Mouse (Mus musculus) left cerebral cortex, postnatal 25 days (tissue): Measurements from ENCODE around the gene Afdn. TPM values are rescaled to one million over a fixed set of nuclear protein-coding genes. Genes with fewer than 3 reads are reported as not detected.

Experiments used
- DNase-seq, 2 experiments: peaks; one replicate each; pipeline ENCODE4 v3.0.0; 2022; ENCODE audit warnings: low spot score in 2 of 2, mixed read lengths in 1 of 2
- intact Hi-C: fragments of 180-260 bp; cut with DNase I; formaldehyde crosslinking; loops from one replicate; pipeline ENCODE4 v1.15.1; 2025
- total RNA-seq, 2 experiments: library from RNA; stranded (reverse); gene quantifications; 2 replicates each; pipeline ENCODE4 v1.2.3; 2021

The Afdn gene
- total RNA-seq, 2 experiments from 2014 or later, result 117 TPM

DNA sequence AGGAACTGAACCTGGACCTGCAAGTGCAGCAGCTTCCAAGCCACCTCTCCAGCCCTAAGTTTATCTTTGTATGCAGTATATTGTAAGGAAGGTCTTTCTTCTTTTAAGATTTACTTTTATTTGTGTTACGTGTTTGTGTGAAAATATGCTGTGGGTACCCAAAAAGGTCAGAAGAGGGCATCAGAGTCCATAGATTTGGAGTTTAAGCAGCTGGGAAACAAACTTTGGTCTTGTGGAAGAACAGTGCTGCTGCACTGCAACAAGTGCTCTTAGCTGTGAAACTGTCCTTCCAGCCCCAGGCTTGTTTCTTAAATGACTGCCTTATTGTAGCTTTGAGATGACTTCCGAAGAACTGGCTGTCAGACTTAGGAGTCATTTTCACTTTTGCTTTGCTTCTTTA lies 89.8 kb downstream of the Afdn start:
- peak in 1 of 2 experiments; percentile 46 for DNase-seq
- intact Hi-C loops, result loop anchor here (5.0 to 10.0 kb wide), 2 partner anchors 92 to 355 kb away; partner anchors contain the start of gene Dact2

DNA sequence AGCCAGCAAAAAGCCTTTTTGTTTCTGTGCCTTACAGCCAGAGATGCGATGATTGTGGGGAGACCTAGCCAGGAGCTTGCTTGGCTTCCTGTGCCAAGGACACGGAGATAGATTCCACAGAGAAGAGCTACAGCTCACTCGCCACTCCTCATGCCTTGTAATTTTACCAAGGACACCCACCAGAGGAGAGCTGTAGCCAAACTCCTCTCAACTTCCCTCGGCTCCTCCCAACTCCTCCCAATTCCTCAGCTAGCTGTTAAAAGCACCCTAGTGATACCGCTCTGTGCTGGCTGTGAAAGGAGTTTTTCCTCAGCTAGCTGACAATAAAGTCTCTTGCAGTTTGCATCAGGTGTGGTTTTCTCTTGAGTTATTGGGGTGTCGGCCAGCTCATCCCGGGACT lies 93.5 kb downstream of the Afdn start:
- intact Hi-C loops, result loop anchor here (5.0 to 10.0 kb wide), 2 partner anchors 88 to 351 kb away; partner anchors contain the start of gene Dact2
- peak; percentile 30 to 86 for DNase-seq

DNA sequence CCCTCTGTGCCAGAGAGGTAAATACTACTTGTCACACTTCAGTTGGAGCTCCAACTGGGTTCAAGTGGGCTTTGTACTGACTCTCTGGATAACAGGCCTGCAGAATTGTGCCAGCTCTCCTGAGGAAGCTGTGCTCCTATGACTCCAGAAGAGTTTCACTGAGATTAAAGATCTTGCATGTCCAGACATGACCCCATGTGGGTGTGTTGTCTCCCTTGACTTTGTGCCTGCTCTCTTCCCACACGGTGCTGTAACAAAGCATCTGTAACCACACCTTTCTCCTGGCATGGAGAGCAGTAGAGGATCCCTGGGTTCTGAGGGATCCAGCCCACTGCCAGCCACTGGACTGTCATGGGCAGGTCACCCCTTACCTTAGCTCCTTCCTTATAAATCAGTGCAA lies 95.1 kb downstream of the Afdn start:
- intact Hi-C loops, result loop anchor here (10.0 kb wide), 1 partner anchor 349 kb away; the partner anchor contains the start of gene Dact2
- DNase-seq, result no peak

DNA sequence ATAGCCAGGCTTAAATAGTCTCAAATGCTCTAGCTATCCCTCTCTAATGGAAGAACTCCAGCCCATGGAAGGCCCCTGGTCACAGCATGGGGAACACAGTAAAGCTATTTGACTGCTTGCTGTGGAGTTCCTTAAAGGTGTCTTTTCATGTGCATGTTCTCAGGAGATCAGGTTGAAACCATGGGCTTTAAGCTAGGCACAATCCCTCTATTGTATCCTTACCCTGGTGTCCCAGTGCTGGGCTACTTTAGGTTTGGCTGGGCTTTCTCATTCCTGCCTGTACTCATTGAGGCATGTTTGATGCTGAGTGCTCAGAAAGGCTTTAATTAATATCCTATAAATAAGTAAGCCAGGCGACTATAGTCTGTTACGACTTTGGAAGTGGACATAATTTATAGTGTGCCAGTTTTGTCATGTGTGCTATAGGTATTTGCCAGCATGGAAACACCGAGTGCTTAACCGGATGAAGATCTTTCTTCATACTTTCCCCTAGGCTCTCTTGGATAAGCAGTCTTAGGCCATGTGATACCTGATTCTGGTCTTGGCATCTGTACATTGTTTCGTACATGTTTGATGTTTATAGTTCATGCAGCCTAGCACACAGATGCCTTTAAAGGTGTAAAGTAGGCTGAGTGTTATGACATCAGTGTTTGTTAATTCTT lies 96.2 kb downstream of the Afdn start:
- intact Hi-C loops, result loop anchor here (10.0 kb wide), 1 partner anchor 348 kb away; the partner anchor contains the start of gene Dact2
- DNase-seq, result no peak

DNA sequence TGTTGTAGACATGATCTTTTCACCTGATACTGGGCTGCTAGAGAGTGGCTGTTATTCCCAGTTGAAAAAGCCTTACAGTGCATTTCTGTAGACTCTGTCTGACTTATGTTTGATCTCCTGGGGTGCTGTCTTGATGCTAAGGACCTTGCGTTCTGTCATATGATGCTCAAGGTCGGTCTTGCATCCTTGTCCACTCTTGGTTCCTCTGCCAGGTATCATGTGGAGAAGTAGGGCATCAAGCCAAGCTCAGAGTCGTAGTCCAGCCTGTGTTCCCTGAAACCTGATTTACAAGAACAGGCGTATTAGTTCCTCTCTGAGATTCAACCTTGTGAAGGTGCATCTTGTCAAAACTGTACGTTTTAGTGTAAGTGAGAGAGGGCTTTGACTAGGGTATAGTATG lies 105.0 kb downstream of the Afdn start:
- DNase-seq, result no peak
- intact Hi-C loops, result no loop called here

DNA sequence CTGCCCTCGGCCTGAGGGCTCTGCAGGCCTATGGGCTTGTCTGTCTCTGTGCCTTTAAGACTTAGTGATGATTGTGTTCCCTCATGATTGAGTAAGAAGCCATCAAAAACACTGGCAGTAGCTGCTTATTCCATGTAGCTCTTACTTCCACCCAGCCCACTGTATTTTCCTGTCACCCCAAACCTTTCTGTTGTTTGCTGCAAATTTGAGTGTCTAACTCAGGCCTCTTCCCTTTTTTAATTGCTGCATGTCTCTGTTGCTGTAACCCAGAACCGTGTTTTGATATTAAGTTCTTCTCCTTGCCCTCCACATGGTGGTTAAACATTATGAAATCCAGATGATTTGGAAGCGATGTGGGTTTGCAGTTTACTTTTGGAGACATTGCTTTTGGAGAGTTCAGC lies 106.6 kb downstream of the Afdn start:
- intact Hi-C loops, result no loop called here
- DNase-seq, result no peak

DNA sequence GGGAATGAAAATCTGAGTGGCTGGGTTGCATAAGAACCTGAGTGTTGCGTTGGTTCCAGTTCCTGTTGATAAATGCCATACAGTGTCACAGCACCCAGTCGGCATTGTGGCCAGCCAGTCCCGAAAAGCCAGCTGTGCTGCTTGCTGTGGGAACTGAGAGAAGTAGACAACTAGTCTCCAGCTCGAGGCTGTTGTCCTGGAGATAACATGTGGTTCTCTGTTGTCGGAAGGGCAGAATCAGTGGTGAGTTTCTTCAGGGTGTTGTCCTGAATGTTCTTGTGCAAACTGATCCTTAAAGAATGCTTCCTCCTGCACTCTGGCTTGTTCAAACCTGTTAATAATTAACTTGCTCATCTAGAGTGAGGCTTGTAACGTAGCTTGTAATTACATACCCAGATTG lies 107.1 kb downstream of the Afdn start:
- intact Hi-C loops, result no loop called here
- DNase-seq, result no peak

DNA sequence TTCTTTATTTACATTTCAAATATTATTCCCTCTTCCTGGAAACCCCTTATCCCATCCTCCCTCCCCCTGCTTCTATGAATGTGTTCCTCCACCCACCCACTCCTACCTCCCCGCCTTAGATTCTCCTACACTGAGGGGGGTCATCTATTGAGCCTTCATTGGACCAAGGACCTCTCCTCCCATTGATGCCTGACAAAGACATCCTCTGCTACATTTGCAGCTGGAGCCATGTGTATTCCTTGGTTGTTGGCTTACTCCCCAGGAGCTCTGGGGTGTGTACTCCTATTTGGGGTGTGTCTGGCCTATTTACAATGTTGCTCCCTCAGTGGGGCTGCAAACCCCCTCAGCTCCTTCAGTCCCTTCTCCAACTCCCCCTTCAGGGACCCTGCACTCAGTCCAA lies 109.9 kb downstream of the Afdn start:
- DNase-seq, result no peak
- intact Hi-C loops, result no loop called here

DNA sequence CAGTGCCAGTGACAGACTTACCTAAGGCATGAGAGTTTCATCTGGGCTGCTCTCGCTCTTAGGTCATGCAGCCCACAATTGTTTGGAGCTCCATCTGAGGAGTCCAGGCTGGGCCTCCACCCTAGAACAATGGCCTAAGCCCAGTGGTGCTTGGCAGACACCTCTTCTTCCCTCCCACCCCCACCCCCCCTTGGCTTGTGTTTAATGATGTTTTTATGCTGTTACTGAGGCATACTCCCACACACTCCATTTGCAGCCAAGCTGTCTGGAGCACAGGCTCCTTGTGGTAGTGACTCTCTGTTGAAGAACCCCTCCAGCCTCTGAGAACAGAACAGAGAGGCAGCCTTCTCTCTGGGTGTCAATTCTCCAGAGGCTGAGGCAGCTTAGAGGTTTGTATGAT lies 113.9 kb downstream of the Afdn start:
- DNase-seq, result peak; percentile 43 to 82
- intact Hi-C loops, result no loop called here

DNA sequence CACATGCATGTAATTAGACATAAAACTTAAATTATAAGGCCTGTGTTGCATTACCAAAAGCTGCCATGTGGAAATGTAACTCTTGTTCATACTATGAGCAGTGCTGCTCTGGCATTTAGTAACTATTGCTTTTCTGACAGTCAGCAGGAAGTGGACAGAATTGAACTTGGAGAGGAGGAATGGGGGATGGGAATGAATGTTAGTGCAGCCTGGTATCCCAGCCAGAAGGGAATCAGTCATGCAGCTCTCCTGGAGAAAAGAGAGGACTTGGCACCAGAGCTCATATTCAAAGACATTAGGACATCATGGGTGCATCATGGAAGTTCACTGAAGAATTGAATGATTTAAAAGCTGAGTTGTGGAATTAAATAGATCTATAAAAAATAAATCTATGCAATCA lies 117.1 kb downstream of the Afdn start:
- intact Hi-C loops, result no loop called here
- no peak for DNase-seq

DNA sequence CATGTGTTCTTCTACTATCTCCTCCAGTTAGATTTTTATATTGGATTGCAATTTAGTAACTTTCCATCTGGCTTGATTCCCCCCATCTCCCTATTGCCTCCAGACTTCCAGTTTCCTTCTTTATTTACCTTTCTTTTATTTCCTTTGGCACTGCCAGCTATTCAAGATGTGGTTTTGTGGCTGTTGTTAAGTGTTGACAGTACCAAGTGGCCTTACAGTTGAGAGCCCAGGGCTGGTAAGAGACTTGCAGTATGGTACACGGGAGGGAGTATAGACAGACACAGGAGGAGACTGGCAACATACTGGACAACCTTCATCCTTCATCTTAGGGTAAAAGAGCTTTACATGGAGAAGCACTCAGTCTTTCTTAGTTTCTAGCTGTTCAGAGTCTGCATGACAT lies 119.4 kb downstream of the Afdn start:
- no peak for DNase-seq
- intact Hi-C loops, result no loop called here

DNA sequence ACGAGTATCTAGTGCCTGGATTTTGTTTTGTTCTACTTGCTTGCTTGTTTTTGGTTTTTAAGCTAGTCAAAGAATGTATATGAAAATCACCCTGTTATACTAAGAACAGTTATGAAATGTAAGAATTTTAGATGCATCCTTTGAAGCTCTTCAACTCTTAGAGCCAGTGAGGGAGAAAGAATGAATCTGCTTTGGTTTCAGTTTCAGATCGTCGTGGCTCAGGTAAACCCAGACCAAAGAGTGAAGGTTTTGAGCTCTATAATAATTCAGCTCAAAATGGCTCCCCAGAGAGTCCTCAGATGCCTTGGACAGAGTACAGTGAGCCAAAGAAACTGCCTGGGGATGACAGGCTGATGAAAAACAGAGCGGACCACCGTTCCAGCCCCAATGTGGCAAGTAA lies 123.2 kb downstream of the Afdn start:
- intact Hi-C loops, result no loop called here

DNA sequence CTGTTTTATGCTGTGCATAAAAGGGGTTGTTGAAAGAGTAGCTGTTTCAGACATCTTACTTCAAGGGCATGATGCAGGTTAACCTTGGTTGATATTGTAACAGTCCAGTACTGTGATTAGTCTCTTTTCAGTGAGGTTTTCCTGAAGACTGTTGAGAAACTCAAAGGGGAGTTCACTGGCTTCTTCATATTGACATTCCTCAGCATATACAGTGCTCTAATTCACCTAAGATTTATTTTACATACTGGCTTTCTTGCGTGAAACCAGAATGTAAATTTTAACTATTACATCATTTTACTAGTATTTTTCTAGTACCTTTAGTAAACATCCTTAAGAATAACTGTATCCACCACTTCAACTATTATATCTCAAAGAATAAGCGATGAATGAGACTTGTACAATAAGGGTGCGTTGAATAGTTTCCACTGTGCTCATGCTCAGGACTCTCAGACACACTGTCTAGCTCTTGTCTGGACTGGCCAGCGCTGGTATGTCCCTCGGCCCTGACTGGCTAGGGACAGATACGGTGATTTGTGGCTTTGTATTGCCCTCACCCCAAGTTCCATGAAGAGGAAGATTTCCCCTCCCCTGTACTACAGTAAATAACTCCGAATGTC lies 129.6 kb downstream of the Afdn start:
- intact Hi-C loops, result no loop called here
- DNase-seq, result no peak

More for the DNA sequence above, 123.2 kb downstream of the Afdn start:
- DNase-seq, result no peak

DNA sequence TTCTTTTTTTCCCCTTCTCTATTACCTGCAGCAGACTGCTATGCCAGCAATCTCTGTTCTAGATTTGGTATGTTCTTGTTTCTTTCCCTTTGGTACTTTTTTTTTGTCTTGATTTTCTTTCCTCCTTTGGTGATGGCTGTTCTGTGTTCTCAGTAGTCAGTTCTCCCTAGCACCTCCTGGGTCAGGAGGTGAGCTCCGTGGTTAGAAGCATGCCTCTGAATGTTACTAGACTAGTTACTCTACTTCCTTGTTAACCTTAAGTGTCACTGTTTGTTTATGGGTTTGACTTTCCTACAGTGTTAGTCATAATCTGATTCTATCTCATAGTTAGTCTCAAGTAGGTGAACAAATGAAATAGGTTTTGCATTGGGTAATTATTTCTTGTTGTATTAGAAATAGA lies 130.6 kb downstream of the Afdn start:
- DNase-seq, result no peak
- intact Hi-C loops, result no loop called here

DNA sequence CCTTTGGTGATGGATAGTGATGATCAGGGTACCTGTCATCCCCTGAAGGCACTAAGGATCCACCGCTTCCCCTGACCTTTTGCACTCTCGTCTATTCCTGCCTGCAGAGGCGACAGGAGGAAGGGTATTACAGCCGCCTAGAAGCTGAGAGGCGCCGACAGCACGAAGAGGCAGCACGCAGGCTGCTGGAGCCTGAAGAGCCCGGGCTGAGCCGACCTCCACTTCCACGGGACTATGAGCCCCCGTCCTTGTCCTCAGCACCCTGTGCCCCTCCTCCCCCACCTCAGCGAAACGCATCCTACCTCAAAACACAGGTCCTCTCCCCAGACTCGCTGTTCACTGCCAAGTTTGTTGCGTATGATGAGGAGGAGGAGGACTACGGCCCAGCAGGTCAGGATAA lies 138.5 kb downstream of the Afdn start:
- no peak for DNase-seq
- intact Hi-C loops, result no loop called here

DNA sequence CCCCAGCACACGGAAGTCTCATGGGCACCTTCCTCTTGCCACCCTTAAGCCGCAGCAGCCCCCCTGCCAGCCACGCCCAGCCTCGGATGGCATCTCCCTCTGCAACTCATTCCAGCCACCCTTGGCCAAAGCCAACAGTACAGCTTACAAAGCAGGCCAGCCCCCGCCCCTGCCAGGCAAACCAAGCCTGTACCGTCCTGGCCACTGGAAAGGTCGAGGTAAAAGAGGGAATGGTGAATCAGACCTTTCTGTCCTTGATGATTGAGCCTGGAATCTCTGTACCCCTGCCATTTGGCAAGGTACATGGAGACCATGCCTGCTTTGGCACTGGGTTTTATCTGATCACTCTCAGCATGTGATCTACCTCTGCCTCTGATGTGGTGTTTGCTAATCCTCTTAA lies 138.9 kb downstream of the Afdn start:
- intact Hi-C loops, result no loop called here

DNA sequence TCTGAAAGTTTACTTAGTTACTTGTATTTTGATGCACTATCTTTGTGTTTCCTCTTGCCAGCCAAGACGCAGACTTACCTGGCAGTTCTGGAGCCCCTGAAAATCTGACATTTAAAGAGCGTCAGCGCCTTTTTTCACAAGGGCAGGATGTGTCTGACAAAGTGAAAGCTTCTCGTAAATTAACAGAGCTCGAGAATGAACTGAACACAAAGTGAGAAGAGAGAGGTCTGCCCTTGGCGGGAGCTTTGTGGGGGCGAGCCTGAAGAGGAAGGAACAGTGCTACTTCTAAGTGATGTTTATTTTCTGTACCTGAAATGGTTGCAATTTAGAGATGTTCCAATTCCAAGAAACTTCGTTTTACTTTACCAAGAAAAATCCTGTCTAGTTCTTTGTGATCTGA lies 143.5 kb downstream of the Afdn start:
- no peak for DNase-seq
- intact Hi-C loops, result no loop called here

More for the DNA sequence above, 138.9 kb downstream of the Afdn start:
- no peak for DNase-seq

DNA sequence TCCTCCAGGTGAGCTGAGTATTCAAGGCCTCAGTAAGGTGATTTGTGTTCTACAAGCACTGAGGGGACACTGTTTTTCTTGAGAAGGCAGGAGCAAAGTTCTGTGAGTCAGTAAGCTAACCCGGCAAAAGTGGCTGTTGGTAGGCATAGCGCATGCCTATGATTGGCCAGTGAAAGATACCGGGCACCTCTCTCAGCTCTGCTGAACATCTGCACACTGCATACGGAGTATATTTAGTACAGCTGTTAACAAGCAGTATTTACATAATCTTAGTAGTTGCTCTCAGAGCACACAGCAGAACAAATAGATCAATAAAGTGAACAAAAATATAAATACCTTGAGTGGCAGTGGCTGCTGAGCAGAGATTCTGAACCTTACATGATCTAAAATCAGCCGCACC lies 146.7 kb downstream of the Afdn start:
- DNase-seq, result no peak
- intact Hi-C loops, result no loop called here

DNA sequence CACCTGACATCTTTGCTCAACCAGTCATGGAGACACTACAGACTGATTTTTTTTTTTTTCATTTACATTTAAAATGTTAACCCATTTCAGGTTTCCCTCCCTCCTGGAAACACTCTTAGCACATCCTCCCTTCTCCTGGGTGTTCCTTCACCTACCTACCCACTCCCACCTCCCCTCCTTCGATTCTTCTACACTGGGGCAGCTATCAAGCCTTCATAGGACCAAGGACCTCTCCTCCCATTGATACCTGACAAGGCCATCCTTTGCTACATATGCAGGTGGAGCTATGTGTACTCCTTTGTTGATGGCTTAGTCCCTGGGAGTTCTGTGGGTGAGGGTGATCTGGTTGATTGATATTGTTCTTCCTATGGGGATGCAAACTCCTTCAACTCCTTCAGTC lies 147.3 kb downstream of the Afdn start:
- intact Hi-C loops, result no loop called here
- DNase-seq, result no peak

DNA sequence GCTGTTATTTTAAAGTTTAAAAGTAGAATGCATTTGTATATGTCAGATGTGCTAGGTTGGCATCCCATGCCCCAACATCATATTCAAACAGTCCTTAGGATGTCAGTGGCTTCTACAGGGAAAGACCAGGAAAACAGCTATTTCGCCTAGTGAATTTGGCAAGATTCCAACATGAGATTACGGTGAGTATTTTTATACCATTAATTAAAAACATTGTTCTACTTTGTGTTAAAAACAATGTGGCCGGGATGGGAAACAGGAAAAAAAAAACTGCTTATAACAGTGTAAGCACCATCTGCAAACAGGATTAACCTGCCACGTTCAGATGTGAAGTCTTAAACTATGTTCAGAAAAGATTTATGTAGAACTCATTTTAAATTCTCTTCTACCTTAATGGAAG lies 153.6 kb downstream of the Afdn start:
- intact Hi-C loops, result no loop called here
- DNase-seq, result no peak

DNA sequence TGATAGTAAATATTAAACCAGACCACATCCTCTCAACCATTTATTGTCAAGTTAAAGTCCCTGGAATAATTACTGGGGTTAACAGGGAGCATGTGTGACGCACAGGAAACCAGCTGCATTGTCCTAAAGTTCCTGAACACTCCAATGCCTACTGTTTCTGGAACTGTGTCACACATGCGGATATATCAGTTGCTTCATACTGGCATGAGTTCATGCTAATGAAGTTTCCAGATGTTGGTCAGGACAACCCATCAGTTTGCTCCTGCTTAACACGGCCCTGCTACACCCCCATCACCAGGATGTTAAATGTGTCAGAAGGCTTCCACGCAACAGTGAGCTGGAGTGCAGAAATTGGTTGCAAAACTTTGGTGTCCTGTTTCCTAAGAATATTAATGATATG lies 154.2 kb downstream of the Afdn start:
- intact Hi-C loops, result no loop called here

More for the DNA sequence above, 154.2 kb downstream of the Afdn start:
- DNase-seq, result no peak
